Mouse (Mus musculus) stomach, embryonic 14.5 days (tissue): ENCODE data around the gene Patj. TPM values are rescaled to one million over a fixed set of nuclear protein-coding genes. Genes with fewer than 3 reads are reported as not detected.

Experiments used
- ATAC-seq: fragments of 200-750 bp; cut with Nextera tagmentation; 2 replicates; pipeline ENCODE4 v1.8.0; 2017; ENCODE audit warnings: low read depth, moderate TSS enrichment; ENCODE audit not compliant: insufficient number of reproducible peaks, insufficient read depth, low FRiP score
- H3K27ac ChIP-seq: fragments of 300-500 bp; sonication (generic); 2 replicates; pipeline ENCODE4 v1.5.1; 2014; ENCODE audit warnings: mild to moderate bottlenecking, low read length, moderate library complexity, mixed read lengths
- H3K27me3 ChIP-seq: fragments of 300-500 bp; sonication (generic); 2 replicates; pipeline ENCODE4 v1.6.1; 2014; ENCODE audit warnings: low read length, control low read depth, mixed read lengths; ENCODE audit not compliant: control insufficient read depth, insufficient read depth
- H3K36me3 ChIP-seq: fragments of 300-500 bp; sonication (generic); 2 replicates; pipeline ENCODE4 v1.6.1; 2014; ENCODE audit warnings: mild to moderate bottlenecking, control low read depth, low read length, moderate library complexity, mixed read lengths; ENCODE audit not compliant: control insufficient read depth, insufficient read depth
- H3K4me1 ChIP-seq: fragments of 300-500 bp; sonication (generic); 2 replicates; pipeline ENCODE4 v1.6.1; 2014; ENCODE audit warnings: low read length, control low read depth, mixed read lengths; ENCODE audit not compliant: control insufficient read depth, insufficient read depth
- H3K4me2 ChIP-seq: fragments of 300-500 bp; sonication (generic); replicated peaks from 2 replicates; pipeline ENCODE4 v1.6.1; 2014; ENCODE audit warnings: low read depth, low read length, control low read depth
- H3K4me3 ChIP-seq: fragments of 300-500 bp; sonication (generic); 2 replicates; pipeline ENCODE4 v1.5.1; 2014; ENCODE audit warnings: low read depth, low read length, control low read depth
- H3K9ac ChIP-seq: fragments of 300-500 bp; sonication (generic); replicated peaks from 2 replicates; pipeline ENCODE4 v1.6.1; 2014; ENCODE audit warnings: low read depth, mild to moderate bottlenecking, control low read depth, low read length, moderate library complexity, mixed read lengths
- H3K9me3 ChIP-seq: fragments of 300-500 bp; sonication (generic); 2 replicates; pipeline ENCODE4 v1.6.1; 2016; ENCODE audit warnings: low read depth, low read length, control low read depth; ENCODE audit not compliant: control insufficient read depth
- WGBS: fragments of 180-500 bp; shearing (Covaris S2); extraction: QIAGEN DNeasy Blood & Tissue Kit; methylation state at CpG from one replicate; pipeline ENCODE4 v1.1.7; 2014; 5-methylcytosine and 5-hydroxymethylcytosine counted together
- polyA plus RNA-seq: library from polyadenylated mRNA; unstranded; fragments of >200 nt; fragmentation: Nextera tagmentation; extraction: Ambion mirVana; gene quantifications from 2 replicates; pipeline ENCODE4 v1.2.1, GENCODE M21; 2014

Gene Patj
- polyA plus RNA-seq, 1 experiment from 2014 or later = 28.0 TPM

GRCm38 (mm10) chr4:98638731-98639130 is 243.1 kb downstream of the Patj start:
- no peaks in the 10 kb centered on the region for H3K4me1 ChIP-seq
- no peak overlapping the region for H3K4me2 ChIP-seq
- no peak overlapping the region for H3K27ac ChIP-seq
- no peak overlapping the region for H3K4me3 ChIP-seq
- no peaks in the 10 kb centered on the region for H3K36me3 ChIP-seq
- H3K9me3 ChIP-seq = no peaks in the 10 kb centered on the region
- no peak overlapping the region for H3K9ac ChIP-seq
- no peaks in the 10 kb centered on the region for H3K27me3 ChIP-seq
- WGBS = 92% methylated on average over 8 of the region's 8 CpGs
- no peak for ATAC-seq

GRCm38 (mm10) chr4:98653650-98654049 is 258.1 kb downstream of the Patj start:
- peaks cover 10% of the 10 kb centered on the region; the same call in 1 of the 2 replicates for H3K4me1 ChIP-seq
- H3K27me3 ChIP-seq = no peaks in the 10 kb centered on the region
- H3K9ac ChIP-seq = no peak overlapping the region
- ATAC-seq = no peak
- no peaks in the 10 kb centered on the region for H3K9me3 ChIP-seq
- no peaks in the 10 kb centered on the region for H3K36me3 ChIP-seq
- no peak overlapping the region for H3K4me3 ChIP-seq
- 36% methylated on average over 7 of the region's 7 CpGs for WGBS
- no peak overlapping the region for H3K27ac ChIP-seq
- H3K4me2 ChIP-seq = no peak overlapping the region

DNA sequence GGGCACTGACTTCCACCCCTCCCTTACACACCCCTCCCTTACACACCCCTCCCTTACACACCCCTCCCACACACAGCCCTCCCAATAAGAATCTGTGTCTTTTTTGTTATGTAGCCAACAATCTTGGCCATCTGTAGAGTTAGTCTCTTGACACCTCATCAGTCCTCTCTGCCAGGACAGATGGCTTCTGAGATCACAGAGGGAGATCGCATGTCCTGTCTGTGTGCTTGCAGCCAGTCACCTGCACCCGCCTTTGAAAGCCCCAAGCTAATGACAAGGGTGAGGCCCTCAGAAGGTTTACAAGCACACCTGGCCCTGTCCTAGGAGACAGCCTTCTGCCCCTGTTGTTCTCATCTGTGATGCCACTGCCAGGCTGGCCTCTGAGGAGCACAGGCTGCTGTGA is 258.8 kb downstream of the Patj start:
- peaks cover 10% of the 10 kb centered on the region; the same call in 1 of the 2 replicates for H3K4me1 ChIP-seq
- H3K27ac ChIP-seq = no peak overlapping the region
- ATAC-seq = no peak
- no peak overlapping the region for H3K4me2 ChIP-seq
- no peaks in the 10 kb centered on the region for H3K27me3 ChIP-seq
- no peak overlapping the region for H3K9ac ChIP-seq
- H3K4me3 ChIP-seq = no peak overlapping the region
- 43% methylated on average over 2 of the region's 2 CpGs for WGBS
- H3K9me3 ChIP-seq = no peaks in the 10 kb centered on the region
- H3K36me3 ChIP-seq = no peaks in the 10 kb centered on the region

DNA sequence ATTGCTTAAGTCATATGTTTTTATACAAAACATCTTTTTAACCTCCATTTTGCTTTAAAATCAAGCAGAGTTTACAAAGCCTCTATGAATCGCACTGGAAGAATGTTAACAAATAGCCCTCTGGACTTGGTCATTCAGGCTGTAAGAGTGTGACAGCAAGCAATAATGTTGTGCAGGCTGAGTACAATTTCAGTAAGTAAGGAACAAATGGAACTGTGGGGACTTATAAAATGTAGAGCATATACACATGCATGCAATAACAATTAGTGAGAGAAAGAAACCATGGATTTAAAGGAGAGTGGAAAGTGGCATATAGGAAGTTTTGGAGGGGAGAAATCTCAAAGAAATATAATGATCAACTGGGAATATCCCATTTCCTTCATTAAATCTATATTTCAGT is 261.2 kb downstream of the Patj start:
- H3K27me3 ChIP-seq = no peaks in the 10 kb centered on the region
- no peak for ATAC-seq

DNA sequence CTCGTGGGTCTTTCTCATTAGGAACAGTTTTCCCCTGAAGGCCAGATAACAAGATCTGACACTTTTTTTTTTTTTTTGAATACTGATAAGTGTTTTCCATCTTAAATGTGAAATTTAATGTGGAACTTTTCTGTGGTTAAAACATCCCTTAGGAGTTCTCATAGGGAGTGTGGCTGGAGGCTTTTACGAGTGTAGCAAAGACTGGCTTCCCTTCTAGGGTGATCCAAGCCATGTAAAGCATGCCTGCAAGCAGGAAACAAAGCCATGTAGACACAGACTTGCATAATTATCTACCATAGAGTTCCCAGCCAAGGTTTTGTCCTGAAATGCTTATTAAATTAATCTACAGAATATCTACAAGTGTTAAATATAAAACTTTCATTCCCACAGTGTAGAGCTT is 263.4 kb downstream of the Patj start:
- 77% methylated on average over 2 of the region's 2 CpGs for WGBS
- Histone ChIP-seq H3K36me3 (no peaks in the 10 kb centered on the region), H3K4me1 (peaks cover 7% of the 10 kb centered on the region; the same call in 1 of the 2 replicates), H3K27ac (no peak overlapping the region), H3K4me3 (no peak overlapping the region), H3K27me3 (no peaks in the 10 kb centered on the region), H3K9ac (no peak overlapping the region), H3K4me2 (no peak overlapping the region), H3K9me3 (peaks cover 6% of the 10 kb centered on the region; the same call in 1 of the 2 replicates)
- ATAC-seq = no peak

More for the DNA sequence above, 261.2 kb downstream of the Patj start:
- 60% methylated on average over 1 of the region's 1 CpGs for whole genome bisulfite sequencing
- no peak overlapping the region for H3K4me2 ChIP-seq
- H3K4me1 ChIP-seq = peaks cover 10% of the 10 kb centered on the region; the same call in 1 of the 2 replicates
- H3K9ac ChIP-seq = no peak overlapping the region
- H3K27ac ChIP-seq = no peak overlapping the region; the same call in 1 of the 2 replicates
- no peaks in the 10 kb centered on the region for H3K9me3 ChIP-seq
- no peaks in the 10 kb centered on the region for H3K36me3 ChIP-seq
- H3K4me3 ChIP-seq = no peak overlapping the region

GRCm38 (mm10) chr4:98660534-98660933 is 264.9 kb downstream of the Patj start:
- WGBS = 57% methylated on average over 2 of the region's 2 CpGs
- no peak overlapping the region for H3K4me2 ChIP-seq
- ATAC-seq = peak; percentile 67; the same call in 1 of the 2 replicates
- no peaks in the 10 kb centered on the region for H3K4me1 ChIP-seq
- H3K27ac ChIP-seq = no peak overlapping the region; the same call in 1 of the 2 replicates
- H3K9ac ChIP-seq = no peak overlapping the region
- no peaks in the 10 kb centered on the region for H3K36me3 ChIP-seq
- H3K9me3 ChIP-seq = peaks cover 6% of the 10 kb centered on the region; the same call in 1 of the 2 replicates
- no peaks in the 10 kb centered on the region for H3K27me3 ChIP-seq
- H3K4me3 ChIP-seq = no peak overlapping the region

DNA sequence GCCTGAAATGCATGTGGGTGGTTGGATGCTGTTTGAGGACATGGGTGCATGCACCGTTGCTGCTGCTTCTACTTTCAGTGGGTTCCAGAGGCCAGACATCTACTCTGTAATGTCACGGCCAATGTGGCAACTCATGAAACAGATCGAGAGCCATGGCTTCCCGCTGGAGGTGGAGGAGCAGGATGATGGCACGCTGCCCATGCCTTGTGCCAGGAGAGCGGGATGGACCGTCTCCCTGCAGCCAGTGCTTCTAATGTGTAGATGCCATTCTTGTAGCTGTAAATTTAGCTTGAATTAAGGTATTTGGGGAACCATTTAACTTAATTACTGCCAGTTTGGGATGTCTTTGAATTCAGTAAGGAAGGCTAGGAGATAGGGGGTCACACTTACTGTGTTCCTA is 270.3 kb downstream of the Patj start:
- Histone ChIP-seq H3K27me3 (no peaks in the 10 kb centered on the region), H3K9me3 (peaks cover 6% of the 10 kb centered on the region; the same call in 1 of the 2 replicates), H3K4me3 (no peak overlapping the region), H3K27ac (no peak overlapping the region), H3K4me1 (no peaks in the 10 kb centered on the region), H3K9ac (no peak overlapping the region), H3K4me2 (no peak overlapping the region), H3K36me3 (no peaks in the 10 kb centered on the region)
- ATAC-seq = no peak
- WGBS = 98% methylated on average over 7 of the region's 7 CpGs

DNA sequence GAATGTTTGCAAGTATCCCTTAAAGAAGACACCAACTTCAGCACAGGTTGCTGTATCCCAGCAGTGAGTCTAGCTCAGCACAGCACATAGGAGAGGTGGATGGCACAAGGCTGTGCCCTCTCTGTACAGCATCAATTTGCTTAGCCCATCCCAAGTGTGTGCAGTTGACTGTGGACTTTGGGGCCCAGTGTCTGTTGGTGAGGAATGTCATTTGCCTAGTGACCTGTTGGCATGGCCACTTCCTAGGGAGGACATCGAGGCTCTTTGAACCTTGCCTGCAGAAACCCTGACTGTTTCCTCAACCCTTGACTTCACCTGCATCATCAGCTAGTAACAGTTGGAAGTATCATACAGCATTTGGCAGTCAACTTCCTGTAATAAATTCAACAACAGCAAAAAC is 270.9 kb downstream of the Patj start:
- no peaks in the 10 kb centered on the region for H3K4me1 ChIP-seq
- no peak overlapping the region for H3K27ac ChIP-seq
- no peak overlapping the region for H3K9ac ChIP-seq
- H3K36me3 ChIP-seq = no peaks in the 10 kb centered on the region
- H3K9me3 ChIP-seq = peaks cover 6% of the 10 kb centered on the region; the same call in 1 of the 2 replicates
- ATAC-seq = no peak
- H3K27me3 ChIP-seq = no peaks in the 10 kb centered on the region
- WGBS = 85% methylated on average over 1 of the region's 1 CpGs
- H3K4me2 ChIP-seq = no peak overlapping the region
- H3K4me3 ChIP-seq = no peak overlapping the region

DNA sequence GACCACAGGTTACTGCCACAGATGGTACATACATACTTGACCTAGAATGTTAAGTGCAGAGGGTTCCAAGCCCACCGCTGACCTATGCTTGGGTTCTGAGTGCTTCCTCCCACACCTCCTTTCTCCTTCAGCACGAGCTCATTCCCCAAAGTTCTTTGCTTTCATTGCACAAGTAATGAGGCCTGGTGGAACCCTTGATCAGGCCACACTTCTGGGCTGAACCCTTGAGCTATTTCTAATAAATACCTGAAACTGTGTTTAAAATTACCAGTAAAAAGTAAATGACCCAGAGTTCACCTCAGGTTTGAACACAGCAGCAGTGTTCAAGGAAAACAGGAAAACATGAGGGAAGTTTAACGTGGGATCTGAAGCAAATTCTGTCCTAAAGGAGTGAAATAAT is 271.4 kb downstream of the Patj start:
- Histone ChIP-seq H3K27me3 (no peaks in the 10 kb centered on the region), H3K9me3 (peaks cover 6% of the 10 kb centered on the region; the same call in 1 of the 2 replicates), H3K4me3 (no peak overlapping the region), H3K4me2 (no peak overlapping the region), H3K36me3 (no peaks in the 10 kb centered on the region), H3K27ac (no peak overlapping the region), H3K4me1 (no peaks in the 10 kb centered on the region), H3K9ac (no peak overlapping the region)
- 75% methylated on average over 3 of the region's 3 CpGs for WGBS
- ATAC-seq = no peak
